Mouse (Mus musculus) embryonic fibroblast, embryonic 13.5 days (primary cell): ENCODE results near the gene Traf3ip3. TPM values are rescaled to one million over a fixed set of nuclear protein-coding genes. Genes with fewer than 3 reads are reported as not detected.
A peak's percentile ranks its signal among the peaks of the same experiment; 100 is the strongest.

Source experiments
- H3K27ac ChIP-seq: 2 replicates; pipeline ENCODE4 v1.5.1; 2012; ENCODE audit warnings: low read length, control low read depth, inconsistent platforms; ENCODE audit not compliant: insufficient read depth
- H3K4me1 ChIP-seq: 2 replicates; pipeline ENCODE4 v1.6.1; 2011; ENCODE audit warnings: low read length; ENCODE audit not compliant: control insufficient read depth, insufficient read depth
- H3K4me3 ChIP-seq: 2 replicates; pipeline ENCODE4 v1.5.1; 2011; ENCODE audit warnings: mild to moderate bottlenecking, control low read depth, low read length; ENCODE audit not compliant: insufficient read depth
- CTCF ChIP-seq: IDR thresholded peaks from 2 replicates; pipeline ENCODE4 v1.5.1; 2011; ENCODE audit warnings: mild to moderate bottlenecking, control low read depth, low read length, moderate library complexity, borderline replicate concordance; ENCODE audit not compliant: insufficient read depth
- POLR2A ChIP-seq: IDR thresholded peaks from 2 replicates; pipeline ENCODE4 v1.6.1; 2011; ENCODE audit warnings: low read depth, mild to moderate bottlenecking, control low read depth, low read length, moderate library complexity
- polyA plus RNA-seq: library from polyadenylated mRNA; stranded (reverse); fragments of >200 nt; gene quantifications from 2 replicates; pipeline ENCODE4 v1.2.4, GENCODE M21; 2011; ENCODE audit warnings: low read depth; ENCODE audit not compliant: missing spikeins, insufficient read length

The Traf3ip3 gene
- polyA plus RNA-seq, 1 experiment = not detected

- no peak for TF ChIP-seq CTCF
- TF ChIP-seq POLR2A = no peak
- Histone ChIP-seq H3K4me3 (no peak overlapping the region), H3K27ac (no peak overlapping the region), H3K4me1 (peaks cover 7% of the 10 kb centered on the region)
Measured at GRCm38 (mm10) chr1:193194416-193195140, 6.9 kb downstream of the Traf3ip3 start.

- H3K27ac ChIP-seq = no peak overlapping the region
- H3K4me1 ChIP-seq = peaks cover 7% of the 10 kb centered on the region
- TF ChIP-seq POLR2A (no peak), CTCF (no peak)
- no peak overlapping the region for H3K4me3 ChIP-seq
Measured at GRCm38 (mm10) chr1:193191675-193192283, 9.7 kb downstream of the Traf3ip3 start.

- Histone ChIP-seq H3K27ac (peak overlapping the region; percentile 68), H3K4me3 (no peak overlapping the region), H3K4me1 (peaks cover 7% of the 10 kb centered on the region)
- TF ChIP-seq POLR2A (no peak), CTCF (no peak)
Measured at GRCm38 (mm10) chr1:193189771-193190170, 11.7 kb downstream of the Traf3ip3 start.

GRCm38 (mm10) chr1:193189151-193189621, 12.3 kb downstream of the Traf3ip3 start:
- Histone ChIP-seq H3K4me3 (no peak overlapping the region), H3K27ac (peak overlapping the region; percentile 68), H3K4me1 (peaks cover 7% of the 10 kb centered on the region)
- no peak for TF ChIP-seq POLR2A
- no peak for TF ChIP-seq CTCF

- H3K4me3 ChIP-seq = no peak overlapping the region
- H3K27ac ChIP-seq = no peak overlapping the region; the same call in 1 of the 2 replicates
- TF ChIP-seq POLR2A (no peak), CTCF (no peak)
- peaks cover 7% of the 10 kb centered on the region for H3K4me1 ChIP-seq
Measured at GRCm38 (mm10) chr1:193188257-193188656, 13.2 kb downstream of the Traf3ip3 start.

GRCm38 (mm10) chr1:193181104-193181503, 20.4 kb downstream of the Traf3ip3 start:
- Histone ChIP-seq H3K4me3 (no peak overlapping the region), H3K4me1 (no peaks in the 10 kb centered on the region), H3K27ac (no peak overlapping the region)
- TF ChIP-seq POLR2A (no peak), CTCF (no peak)

- H3K27ac ChIP-seq = no peak overlapping the region
- TF ChIP-seq POLR2A (0 out of 2 replicates have a peak, but pooled peaks have one; percentile 3), CTCF (no peak)
- peak overlapping the region; percentile 93 for H3K4me3 ChIP-seq
- no peaks in the 10 kb centered on the region; the same call in 1 of the 2 replicates for H3K4me1 ChIP-seq
Measured at GRCm38 (mm10) chr1:193174143-193174733, 27.3 kb downstream of the Traf3ip3 start.

- Histone ChIP-seq H3K4me3 (peak overlapping the region; percentile 93), H3K4me1 (no peaks in the 10 kb centered on the region; the same call in 1 of the 2 replicates), H3K27ac (no peak overlapping the region)
- TF ChIP-seq POLR2A (no peak), CTCF (no peak)
Measured at GRCm38 (mm10) chr1:193173810-193174129, 27.7 kb downstream of the Traf3ip3 start.

GRCm38 (mm10) chr1:193172991-193173809, 28.3 kb downstream of the Traf3ip3 start:
- TF ChIP-seq CTCF (no peak), POLR2A (peak; percentile 98)
- Histone ChIP-seq H3K27ac (no peak overlapping the region), H3K4me3 (peak overlapping the region; percentile 93), H3K4me1 (no peaks in the 10 kb centered on the region; the same call in 1 of the 2 replicates)
